Mouse (Mus musculus): ENCODE measurements around the gene Olfr30. TPM values are rescaled to one million over a fixed set of nuclear protein-coding genes. Genes with fewer than 3 reads are reported as not detected.

The Olfr30 gene
- polyA plus RNA-seq (2014; fragmentation: Illumina TruSeq; extraction: RNeasy Lipid Tissue Mini Kit (QIAGEN cat#74804); ENCODE audit: low read depth, low replicate concordance): not detected

GRCm38 (mm10) chr11:58462170-58462569 lies at the start of gene Olfr30:
TSS of gene Olfr30 (minus strand) at chr11:58462270.

GRCm38 (mm10) chr11:58502472-58502871 lies 40.4 kb upstream of the Olfr30 start, which contains the start of gene Olfr331:
TSS of gene Olfr331 (minus strand) at chr11:58502572.

GRCm38 (mm10) chr11:58492455-58492854 lies 30.4 kb upstream of the Olfr30 start, which contains the start of gene Olfr332:
TSS of gene Olfr332 (minus strand) at chr11:58492555.

GRCm38 (mm10) chr11:58452759-58453158 lies 9.3 kb downstream of the Olfr30 start, which contains the start of gene Lypd9:
TSS of gene Lypd9 (minus strand) at chr11:58452923.

GRCm38 (mm10) chr11:58432259-58432658 lies 29.8 kb downstream of the Olfr30 start, which contains the start of gene Gm12253:
TSS of gene Gm12253 (plus strand) at chr11:58432559.

GRCm38 (mm10) chr11:58420815-58421214 lies 41.3 kb downstream of the Olfr30 start, which contains the start of gene 1810065E05Rik:
TSS of gene 1810065E05Rik (plus strand) at chr11:58421111.

Other genes starting within 250 kb of the Olfr30 start
- not detected for gene 4930438A08Rik, start 187.5 kb downstream of the Olfr30 start, polyA plus RNA-seq (2014; fragmentation: Illumina TruSeq; extraction: RNeasy Lipid Tissue Mini Kit (QIAGEN cat#74804); ENCODE audit: low read depth, low replicate concordance)
- 0.82 TPM for gene Zfp692, start 155.2 kb downstream of the Olfr30 start, polyA plus RNA-seq (2014; fragmentation: Illumina TruSeq; extraction: RNeasy Lipid Tissue Mini Kit (QIAGEN cat#74804); ENCODE audit: low read depth, low replicate concordance)
- gene Zfp672, start 131.9 kb downstream of the Olfr30 start, polyA plus RNA-seq (2014; fragmentation: Illumina TruSeq; extraction: RNeasy Lipid Tissue Mini Kit (QIAGEN cat#74804); ENCODE audit: low read depth, low replicate concordance): 70.4 TPM
- gene Sh3bp5l, start 131.5 kb downstream of the Olfr30 start, polyA plus RNA-seq (2014; fragmentation: Illumina TruSeq; extraction: RNeasy Lipid Tissue Mini Kit (QIAGEN cat#74804); ENCODE audit: low read depth, low replicate concordance): 0.87 TPM
- not detected for gene Lypd8, start 83.2 kb downstream of the Olfr30 start, polyA plus RNA-seq (2014; fragmentation: Illumina TruSeq; extraction: RNeasy Lipid Tissue Mini Kit (QIAGEN cat#74804); ENCODE audit: low read depth, low replicate concordance)
- gene 1810065E05Rik, start 41.2 kb downstream of the Olfr30 start, polyA plus RNA-seq (2014; fragmentation: Illumina TruSeq; extraction: RNeasy Lipid Tissue Mini Kit (QIAGEN cat#74804); ENCODE audit: low read depth, low replicate concordance): not detected
- not detected for gene Gm12253, start 29.7 kb downstream of the Olfr30 start, polyA plus RNA-seq (2014; fragmentation: Illumina TruSeq; extraction: RNeasy Lipid Tissue Mini Kit (QIAGEN cat#74804); ENCODE audit: low read depth, low replicate concordance)
- not detected for gene Lypd9, start 9.3 kb downstream of the Olfr30 start, polyA plus RNA-seq (2014; fragmentation: Illumina TruSeq; extraction: RNeasy Lipid Tissue Mini Kit (QIAGEN cat#74804); ENCODE audit: low read depth, low replicate concordance)
- gene Olfr332, start 30.3 kb upstream of the Olfr30 start, polyA plus RNA-seq (2014; fragmentation: Illumina TruSeq; extraction: RNeasy Lipid Tissue Mini Kit (QIAGEN cat#74804); ENCODE audit: low read depth, low replicate concordance): not detected
- not detected for gene Olfr331, start 40.3 kb upstream of the Olfr30 start, polyA plus RNA-seq (2014; fragmentation: Illumina TruSeq; extraction: RNeasy Lipid Tissue Mini Kit (QIAGEN cat#74804); ENCODE audit: low read depth, low replicate concordance)
- gene Olfr330, start 72.6 kb upstream of the Olfr30 start, polyA plus RNA-seq (2014; fragmentation: Illumina TruSeq; extraction: RNeasy Lipid Tissue Mini Kit (QIAGEN cat#74804); ENCODE audit: low read depth, low replicate concordance): 1.5 TPM
- gene Olfr329-ps, start 84.2 kb upstream of the Olfr30 start, polyA plus RNA-seq (2014; fragmentation: Illumina TruSeq; extraction: RNeasy Lipid Tissue Mini Kit (QIAGEN cat#74804); ENCODE audit: low read depth, low replicate concordance): 3.0 TPM
- gene Olfr328, start 93.4 kb upstream of the Olfr30 start, polyA plus RNA-seq (2014; fragmentation: Illumina TruSeq; extraction: RNeasy Lipid Tissue Mini Kit (QIAGEN cat#74804); ENCODE audit: low read depth, low replicate concordance): not detected
- gene Olfr224, start 108.3 kb upstream of the Olfr30 start, polyA plus RNA-seq (2014; fragmentation: Illumina TruSeq; extraction: RNeasy Lipid Tissue Mini Kit (QIAGEN cat#74804); ENCODE audit: low read depth, low replicate concordance): not detected
- not detected for gene Olfr325, start 115.5 kb upstream of the Olfr30 start, polyA plus RNA-seq (2014; fragmentation: Illumina TruSeq; extraction: RNeasy Lipid Tissue Mini Kit (QIAGEN cat#74804); ENCODE audit: low read depth, low replicate concordance)
- not detected for gene Olfr324, start 132.8 kb upstream of the Olfr30 start, polyA plus RNA-seq (2014; fragmentation: Illumina TruSeq; extraction: RNeasy Lipid Tissue Mini Kit (QIAGEN cat#74804); ENCODE audit: low read depth, low replicate concordance)
- not detected for gene 2210407C18Rik, start 153.8 kb upstream of the Olfr30 start, polyA plus RNA-seq (2014; fragmentation: Illumina TruSeq; extraction: RNeasy Lipid Tissue Mini Kit (QIAGEN cat#74804); ENCODE audit: low read depth, low replicate concordance)
- not detected for gene Olfr323, start 168.2 kb upstream of the Olfr30 start, polyA plus RNA-seq (2014; fragmentation: Illumina TruSeq; extraction: RNeasy Lipid Tissue Mini Kit (QIAGEN cat#74804); ENCODE audit: low read depth, low replicate concordance)
- not detected for gene Trim58, start 178.2 kb upstream of the Olfr30 start, polyA plus RNA-seq (2014; fragmentation: Illumina TruSeq; extraction: RNeasy Lipid Tissue Mini Kit (QIAGEN cat#74804); ENCODE audit: low read depth, low replicate concordance)
- gene Olfr322, start 196.5 kb upstream of the Olfr30 start, polyA plus RNA-seq (2014; fragmentation: Illumina TruSeq; extraction: RNeasy Lipid Tissue Mini Kit (QIAGEN cat#74804); ENCODE audit: low read depth, low replicate concordance): not detected
- gene Olfr320, start 218.8 kb upstream of the Olfr30 start, polyA plus RNA-seq (2014; fragmentation: Illumina TruSeq; extraction: RNeasy Lipid Tissue Mini Kit (QIAGEN cat#74804); ENCODE audit: low read depth, low replicate concordance): not detected
- gene Olfr319, start 236.9 kb upstream of the Olfr30 start, polyA plus RNA-seq (2014; fragmentation: Illumina TruSeq; extraction: RNeasy Lipid Tissue Mini Kit (QIAGEN cat#74804); ENCODE audit: low read depth, low replicate concordance): not detected

Data from adrenal gland, adult 10 weeks (tissue).